Mouse (Mus musculus): ENCODE data around the gene Atg2a.

DNA sequence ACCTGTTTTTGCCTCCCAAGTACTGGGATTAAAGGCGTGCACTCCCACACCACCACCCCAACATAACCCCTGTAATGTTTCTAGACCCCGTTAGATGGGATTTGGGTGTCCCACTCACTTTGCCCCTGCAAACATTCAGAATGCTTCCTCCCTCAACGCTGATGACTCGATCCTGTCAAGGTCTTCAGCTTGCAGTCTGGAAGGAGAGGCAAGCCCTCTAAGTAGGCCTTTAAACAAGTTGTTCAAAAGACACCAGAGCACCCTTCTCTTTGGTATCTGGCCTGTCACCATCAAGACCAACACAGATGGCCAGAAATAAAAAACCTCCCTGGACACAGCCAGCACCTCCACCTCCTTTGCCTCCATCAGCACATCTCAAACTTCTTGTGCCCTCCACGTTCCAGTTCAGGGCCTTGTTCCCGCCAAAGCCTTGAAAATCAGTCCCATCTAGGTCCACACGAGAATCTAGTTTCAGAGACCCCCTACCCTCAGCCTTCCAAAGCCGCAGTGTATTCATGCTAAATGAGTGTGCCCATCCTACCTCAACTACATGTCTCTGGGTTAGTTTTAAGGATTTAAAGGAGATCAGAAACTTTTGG lies 64.1 kb downstream of the Atg2a start:
- TF ChIP-seq POLR2A (IDR thresholded peaks at IDR 0.05; ENCODE audit: extremely low read depth, insufficient read depth, low read length) (no peak), CTCF (IDR thresholded peaks at IDR 0.05; ENCODE audit: extremely low read depth, insufficient read depth, low read length) (no peak)
